Mouse (Mus musculus) lung, adult 2 months (tissue): ENCODE results near the gene Psmd3. TPM values are rescaled to one million over a fixed set of nuclear protein-coding genes. Genes with fewer than 3 reads are reported as not detected.
"Not testable (repeated sequence)": the region's sequence is repeated elsewhere in the genome, so short reads cannot be mapped to it uniquely, and the experiment has no call there.

ENCODE experiments used
- DNase-seq: peaks from one replicate; pipeline ENCODE4 v3.0.0; 2022
- H3K4me1 ChIP-seq: fragments of 200-500 bp; 2 replicates; pipeline ENCODE4 v1.6.1; 2011; ENCODE audit warnings: low read length; ENCODE audit not compliant: control insufficient read depth, insufficient read depth
- H3K4me3 ChIP-seq: fragments of 200-500 bp; replicated peaks from 2 replicates; pipeline ENCODE3; 2011; ENCODE audit warnings: low read depth, mild to moderate bottlenecking, control low read depth, low read length; ENCODE audit errors: extremely low read depth
- CTCF ChIP-seq: fragments of 200-500 bp; IDR thresholded peaks from 2 replicates; pipeline ENCODE4 v1.5.1; 2011; ENCODE audit warnings: mild to moderate bottlenecking, low read length, control low read depth; ENCODE audit not compliant: insufficient read depth
- POLR2A ChIP-seq: fragments of 200-500 bp; IDR thresholded peaks from 2 replicates; pipeline ENCODE4 v1.6.1; 2011; ENCODE audit warnings: low read depth, mild to moderate bottlenecking, control low read depth, low read length, borderline replicate concordance; ENCODE audit errors: extremely low read depth
- WGBS: fragments of 180-500 bp; shearing (Covaris S2); methylation state at CpG from one replicate; pipeline ENCODE4 v1.1.7; 2018; 5-methylcytosine and 5-hydroxymethylcytosine counted together
- polyA plus RNA-seq: library from polyadenylated mRNA; depleted of rRNA; stranded (reverse); fragments of >200 nt; gene quantifications from 2 replicates; pipeline ENCODE4 v1.2.3, GENCODE M21; 2012

The Psmd3 gene
- polyA plus RNA-seq, 1 experiment, result 156 TPM

GRCm38 (mm10) chr11:98668984-98669383, 13.4 kb upstream of the Psmd3 start:
- H3K4me3 ChIP-seq, result no peak overlapping the region
- 34% methylated on average over 2 of the region's 2 CpGs for WGBS
- DNase-seq, result no peak
- no peaks in the 10 kb centered on the region for H3K4me1 ChIP-seq
- TF ChIP-seq POLR2A, result no peak
- no peak for TF ChIP-seq CTCF

- Histone ChIP-seq H3K4me3 (no peak overlapping the region), H3K4me1 (no peaks in the 10 kb centered on the region)
- TF ChIP-seq CTCF (no peak), POLR2A (no peak)
- DNase-seq, result no peak
- 62% methylated on average over 3 of the region's 3 CpGs for WGBS
Measured at GRCm38 (mm10) chr11:98671284-98671815, 11.0 kb upstream of the Psmd3 start.

DNA sequence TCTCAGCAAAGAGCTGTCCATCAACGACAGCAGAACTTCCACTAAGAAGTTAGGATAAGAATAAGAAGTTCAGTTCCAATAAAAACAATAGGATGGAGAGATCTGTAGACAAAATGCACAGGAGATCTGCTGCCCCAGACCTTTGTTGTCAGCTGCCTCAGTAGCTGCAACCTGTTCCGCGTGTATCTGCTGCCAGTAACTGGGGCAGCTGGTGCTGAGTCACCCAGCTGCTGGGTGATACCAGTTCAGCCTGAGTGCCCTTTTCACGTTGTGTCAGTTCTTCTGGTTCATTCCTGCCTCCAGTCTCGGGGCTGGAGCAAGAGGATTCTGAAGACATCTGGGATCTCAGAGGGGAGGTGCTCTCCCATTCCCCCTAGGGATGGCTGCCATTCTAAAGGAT, 10.5 kb upstream of the Psmd3 start:
- TF ChIP-seq CTCF (no peak), POLR2A (no peak)
- 36% methylated on average over 5 of the region's 5 CpGs for WGBS
- DNase-seq, result no peak
- H3K4me3 ChIP-seq, result no peak overlapping the region
- no peaks in the 10 kb centered on the region for H3K4me1 ChIP-seq

DNA sequence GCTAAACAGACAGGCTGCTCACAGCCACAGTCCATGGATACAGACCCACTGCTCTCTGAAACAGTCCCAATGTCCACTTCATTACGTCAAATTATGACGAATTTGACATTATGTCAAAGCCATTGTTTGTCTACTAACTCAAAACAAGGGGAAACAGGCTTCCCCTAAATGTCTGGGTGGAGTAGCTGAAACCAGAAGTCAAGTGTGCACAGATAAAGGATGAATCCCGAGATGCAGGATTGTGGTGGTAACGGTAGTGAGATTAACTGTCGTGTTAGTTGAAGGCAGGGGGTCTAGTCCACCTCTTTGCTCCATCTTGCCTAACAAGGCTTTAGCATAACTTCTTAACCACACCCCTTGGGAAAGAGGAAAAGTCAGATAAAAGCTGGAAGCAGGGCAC, 9.9 kb upstream of the Psmd3 start:
- no peak for DNase-seq
- Histone ChIP-seq H3K4me3 (no peak overlapping the region), H3K4me1 (no peaks in the 10 kb centered on the region)
- 51% methylated on average over 5 of the region's 5 CpGs for WGBS
- TF ChIP-seq CTCF, result no peak
- no peak for TF ChIP-seq POLR2A

DNA sequence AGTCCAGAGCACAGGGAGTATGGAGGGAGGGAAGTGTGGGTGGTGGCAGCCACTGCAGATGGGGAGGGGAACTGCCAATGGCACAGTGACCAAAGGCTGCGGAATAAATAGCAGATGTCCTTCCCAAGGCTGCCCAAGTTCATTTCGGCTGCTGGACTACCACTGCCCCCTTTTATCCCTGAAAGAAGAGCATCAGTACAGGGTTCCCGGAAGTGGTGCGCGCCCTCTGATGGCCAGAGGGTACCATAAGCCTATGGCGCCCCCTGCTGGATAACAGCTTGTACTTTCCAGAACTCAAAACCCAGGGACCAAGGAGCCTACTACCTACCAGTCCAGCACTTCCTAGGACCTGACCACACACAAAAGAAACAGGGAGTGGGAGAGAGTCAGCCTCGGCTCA, 9.2 kb upstream of the Psmd3 start:
- TF ChIP-seq CTCF, result peak; percentile 29; the same call in 1 of the 2 replicates
- not testable (repeated sequence) for H3K4me3 ChIP-seq, H3K4me1 ChIP-seq
- 5% methylated on average over 7 of the region's 7 CpGs for WGBS
- peak; percentile 36 for DNase-seq

- WGBS, result 48% methylated on average over 7 of the region's 7 CpGs
- TF ChIP-seq POLR2A (no peak), CTCF (no peak)
- DNase-seq, result no peak
- no peak overlapping the region for H3K4me3 ChIP-seq
- no peaks in the 10 kb centered on the region for H3K4me1 ChIP-seq
Measured at GRCm38 (mm10) chr11:98675829-98676363, 6.5 kb upstream of the Psmd3 start.

DNA sequence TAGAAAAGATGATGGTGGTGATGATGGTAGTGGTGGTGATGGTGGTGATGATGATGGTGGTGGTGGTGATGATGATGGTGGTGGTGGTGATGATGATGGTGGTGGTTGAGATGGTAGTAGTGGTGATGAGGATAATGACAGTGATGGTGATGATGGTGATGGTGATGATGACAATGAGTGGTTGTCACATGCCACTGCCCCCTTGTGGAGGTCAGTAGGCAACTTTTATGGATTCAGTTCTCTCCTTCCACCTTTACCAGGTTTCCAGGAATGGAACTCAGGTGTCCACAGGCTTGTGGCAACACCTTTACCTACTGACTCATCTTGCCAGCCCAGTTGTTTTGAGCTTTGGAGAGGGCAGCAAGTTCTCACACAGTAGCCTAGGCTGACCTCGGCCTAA, 2.3 kb upstream of the Psmd3 start:
- WGBS, result 90% methylated on average over 1 of the region's 1 CpGs
- DNase-seq, result no peak

DNA sequence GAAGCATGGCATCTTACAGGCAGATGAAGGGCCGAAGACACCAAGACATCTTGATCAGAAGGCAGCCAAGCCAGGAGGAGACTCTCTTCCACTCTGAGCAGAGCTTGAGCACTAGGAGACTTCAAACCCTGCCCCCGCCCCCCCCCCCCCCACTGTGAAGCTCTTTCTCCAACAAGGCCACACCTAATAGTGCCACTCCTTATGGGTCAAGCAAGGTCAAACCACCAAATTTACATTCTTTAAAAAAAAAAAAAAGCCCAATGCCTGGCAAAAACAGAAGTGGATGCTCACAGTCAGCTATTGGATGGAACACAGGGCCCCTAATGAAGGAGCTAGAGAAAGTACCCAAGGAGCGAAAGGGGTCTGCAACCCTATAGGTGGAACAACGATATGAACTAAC, 1.8 kb upstream of the Psmd3 start:
- WGBS, result 94% methylated on average over 4 of the region's 4 CpGs
- not testable (repeated sequence) for DNase-seq, H3K4me1 ChIP-seq, H3K4me3 ChIP-seq

More for the DNA sequence above, 2.3 kb upstream of the Psmd3 start:
- TF ChIP-seq CTCF (no peak), POLR2A (no peak)
- Histone ChIP-seq H3K4me1 (peaks cover 2% of the 10 kb centered on the region; the same call in 1 of the 2 replicates), H3K4me3 (no peak overlapping the region)

- Histone ChIP-seq H3K4me3 (no peak overlapping the region), H3K4me1 (peaks cover 2% of the 10 kb centered on the region; the same call in 1 of the 2 replicates)
- DNase-seq, result no peak
- no peak for TF ChIP-seq POLR2A
- WGBS, result 73% methylated on average over 4 of the region's 4 CpGs
Measured at GRCm38 (mm10) chr11:98681186-98681585, 1.2 kb upstream of the Psmd3 start.

DNA sequence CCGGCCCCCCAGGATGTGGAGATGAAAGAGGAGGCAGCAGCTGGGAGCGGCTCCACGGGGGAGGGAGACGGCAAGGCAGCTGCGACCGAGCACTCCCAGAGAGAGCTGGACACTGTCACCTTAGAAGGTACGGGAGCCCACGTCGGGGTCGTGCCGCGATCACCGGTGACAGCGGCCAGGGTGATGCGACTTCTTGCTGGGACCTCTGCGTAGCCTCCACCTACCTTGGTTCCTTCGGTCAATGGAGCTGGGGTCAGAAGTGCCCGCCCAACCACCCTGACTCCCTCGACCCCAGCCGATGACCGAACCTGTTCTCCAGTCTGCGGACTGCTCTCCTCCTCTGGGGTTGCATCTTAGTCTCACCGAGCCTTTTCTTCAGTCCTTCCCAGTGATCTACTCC, 457 bp downstream of the Psmd3 start:
- no peak for DNase-seq
- peaks cover 2% of the 10 kb centered on the region; the same call in 1 of the 2 replicates for H3K4me1 ChIP-seq

DNA sequence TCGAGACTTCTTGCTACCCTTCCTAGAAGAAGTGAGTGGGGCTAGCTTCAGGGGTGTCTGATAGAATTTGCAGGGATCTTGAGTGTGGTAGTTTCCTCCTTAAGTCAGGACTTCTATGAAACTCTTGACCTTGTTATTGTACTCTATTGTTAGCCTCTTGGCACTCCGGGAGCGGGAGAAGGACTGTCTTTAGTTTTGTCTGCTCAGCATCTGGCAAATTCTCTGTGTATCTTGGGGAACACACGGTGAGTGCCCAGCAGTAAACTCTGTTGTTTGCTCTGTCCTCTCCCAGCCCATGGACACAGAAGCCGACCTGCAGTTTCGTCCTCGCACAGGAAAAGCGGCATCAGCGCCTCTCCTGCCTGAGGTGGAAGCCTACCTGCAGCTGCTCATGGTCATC, 3.3 kb downstream of the Psmd3 start:
- peaks cover 2% of the 10 kb centered on the region; the same call in 1 of the 2 replicates for H3K4me1 ChIP-seq
- TF ChIP-seq POLR2A, result no peak
- no peak for TF ChIP-seq CTCF
- DNase-seq, result no peak
- no peak overlapping the region for H3K4me3 ChIP-seq
- 80% methylated on average over 9 of the region's 9 CpGs for WGBS

More for the DNA sequence above, 457 bp downstream of the Psmd3 start:
- under 1% methylated on average over 23 of the region's 23 CpGs for whole genome bisulfite sequencing
- TF ChIP-seq POLR2A (no peak), CTCF (no peak)
- peak overlapping the region; percentile 93 for H3K4me3 ChIP-seq
